Mouse (Mus musculus) lung, postnatal 14 days (tissue): ENCODE measurements around the gene Banf1.
A peak's percentile ranks its signal among the peaks of the same experiment; 100 is the strongest.
"Not testable (repeated sequence)": the region's sequence is repeated elsewhere in the genome, so short reads cannot be mapped to it uniquely, and the experiment has no call there.

Source experiments
- DNase-seq: peaks from one replicate; pipeline ENCODE4 v3.0.0; 2021

Gene Banf1

DNA sequence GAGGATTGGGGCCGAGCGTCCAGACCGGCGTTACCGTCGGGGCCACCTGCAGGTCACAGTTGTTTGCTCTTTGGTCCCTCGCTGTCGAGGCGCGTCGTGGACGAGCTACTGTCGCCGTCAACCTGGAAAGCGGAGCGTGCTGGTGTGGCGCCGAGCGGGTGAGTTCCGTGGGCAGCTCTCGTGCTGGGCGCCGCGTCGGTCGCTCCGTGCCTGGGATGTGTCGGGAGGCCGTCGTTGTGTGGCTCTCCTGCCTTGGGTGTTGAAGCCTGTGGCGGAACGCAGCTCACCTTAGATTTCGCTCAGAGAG is at the start of gene Banf1:
Gene Banf1 (minus strand): TSS at position 116 of the 307 bp plus-strand sequence.
- DNase-seq, result no peak

DNA sequence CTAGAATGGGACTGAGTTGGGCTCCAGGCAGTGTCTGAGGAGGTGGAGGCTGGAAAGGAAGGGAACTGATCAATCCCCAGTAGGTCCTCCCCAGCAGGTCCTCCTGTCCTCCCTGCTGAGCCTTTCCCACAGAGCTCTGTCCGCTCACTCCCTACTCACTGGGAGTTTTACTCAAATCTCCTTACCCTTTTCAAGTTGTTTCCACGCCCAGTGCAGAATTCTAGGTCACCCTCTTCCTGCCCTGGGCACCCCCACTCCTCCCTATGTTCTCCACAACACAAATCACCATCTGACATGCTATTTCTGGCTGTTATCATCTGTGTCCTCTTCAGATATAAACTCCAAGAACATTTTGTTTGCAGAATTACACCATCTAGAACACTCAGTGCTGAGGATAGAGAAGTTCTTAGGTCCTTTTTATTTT is 47.6 kb upstream of the Banf1 start:
- peak; percentile 54 for DNase-seq

GRCm38 (mm10) chr19:5413840-5414239 is 46.9 kb upstream of the Banf1 start:
- no peak for DNase-seq

DNA sequence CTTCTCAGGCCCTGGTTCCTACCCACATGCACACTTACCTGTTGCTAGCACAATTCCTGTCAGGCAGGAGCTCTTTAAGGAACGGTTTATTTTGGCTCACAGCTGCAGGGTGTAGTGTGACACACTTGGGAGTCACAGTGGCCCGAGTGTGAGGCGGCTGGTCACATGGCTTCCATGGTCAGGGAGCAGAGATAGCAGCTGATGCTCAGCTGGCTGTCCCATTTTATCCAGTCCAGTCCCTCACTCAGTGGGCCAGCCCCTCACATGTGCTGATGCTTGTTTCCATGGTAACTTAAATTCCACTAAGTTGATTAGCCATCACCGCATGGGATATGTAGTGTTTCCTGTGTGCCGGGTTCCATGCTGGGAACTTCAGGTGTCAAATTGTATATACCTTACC is 45.0 kb upstream of the Banf1 start:
- no peak for DNase-seq

DNA sequence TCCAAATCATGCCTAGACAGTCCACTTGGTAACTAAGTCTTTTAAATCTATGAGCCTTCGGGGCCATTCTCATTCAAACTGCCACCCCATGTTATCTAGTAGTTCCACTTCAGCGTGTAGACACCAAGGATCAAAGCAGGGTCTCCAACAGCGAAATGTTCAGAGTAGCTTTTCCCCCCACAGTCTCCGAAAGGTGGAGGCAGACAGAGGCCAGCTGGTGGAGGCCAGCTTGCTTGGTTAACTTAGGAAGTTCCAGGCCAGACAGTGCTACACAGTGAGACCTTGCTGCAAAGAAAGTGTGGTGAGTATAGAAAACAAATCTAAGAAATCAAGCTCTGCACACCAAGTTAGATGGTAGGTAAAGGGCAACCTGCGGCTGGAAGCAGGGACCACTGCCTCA is 43.7 kb upstream of the Banf1 start:
- DNase-seq, result peak; percentile 64

- peak; percentile 69 for DNase-seq
These were observed 42.1 kb upstream of the Banf1 start for GRCm38 (mm10) chr19:5409068-5409467.

- DNase-seq, result no peak
These were observed 41.4 kb upstream of the Banf1 start for GRCm38 (mm10) chr19:5408057-5409001.

DNA sequence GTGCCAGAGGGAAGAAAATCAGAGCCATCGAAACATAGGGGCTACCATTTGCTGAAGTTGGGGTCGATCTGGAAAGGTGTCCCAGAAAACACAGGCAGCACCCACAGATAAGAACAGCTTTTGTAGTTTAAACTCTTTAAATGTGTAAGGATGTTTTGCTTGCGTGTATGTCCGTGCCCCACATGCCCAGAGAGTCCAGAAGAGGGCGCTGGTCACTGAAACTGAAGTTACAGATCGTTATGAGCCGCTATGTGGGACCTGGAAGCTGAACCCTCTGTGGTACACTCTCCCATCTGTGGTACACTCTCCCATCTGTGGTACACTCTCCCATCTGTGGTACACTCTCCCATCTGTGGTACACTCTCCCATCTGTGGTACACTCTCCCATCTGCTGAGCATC is 40.2 kb upstream of the Banf1 start:
- peak; percentile 78 for DNase-seq

DNA sequence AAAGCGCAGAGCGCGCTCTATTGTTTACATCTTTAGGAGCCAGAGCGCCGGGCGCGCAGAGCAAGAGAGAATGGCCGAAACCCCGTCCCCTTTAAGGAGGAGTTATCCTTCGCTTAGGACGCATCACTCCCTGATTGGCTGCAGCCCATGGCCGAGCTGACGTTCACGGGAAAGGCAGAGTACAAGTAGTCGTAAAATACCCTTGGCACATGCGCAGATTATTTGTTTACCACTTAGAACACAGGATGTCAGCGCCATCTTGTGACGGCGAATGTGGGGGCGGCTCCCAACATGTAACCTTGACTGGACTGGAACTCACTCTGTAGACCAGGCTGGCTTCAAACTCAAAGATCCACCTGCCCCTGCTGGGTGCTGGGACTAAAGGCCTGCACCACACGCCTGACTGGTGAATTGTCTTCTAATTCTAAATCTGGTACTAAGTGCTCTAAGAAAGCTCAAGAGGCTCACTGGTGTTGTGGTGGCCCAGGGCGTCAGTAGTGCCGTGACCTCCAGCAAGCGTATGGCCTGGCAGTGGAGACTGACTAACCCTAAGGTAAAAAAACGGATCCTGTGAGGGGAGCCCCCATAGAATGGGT is 39.7 kb upstream of the Banf1 start:
- DNase-seq, result peak; percentile 40

- DNase-seq, result no peak
These were observed 39.0 kb upstream of the Banf1 start for GRCm38 (mm10) chr19:5405924-5406323.

- no peak for DNase-seq
These were observed 35.3 kb upstream of the Banf1 start, which contains the start of gene Tsga10ip for GRCm38 (mm10) chr19:5402293-5402692. Gene Tsga10ip (minus strand): TSS chr19:5402526.

- not testable (repeated sequence) for DNase-seq
These were observed 34.1 kb upstream of the Banf1 start for GRCm38 (mm10) chr19:5401073-5401472.

DNA sequence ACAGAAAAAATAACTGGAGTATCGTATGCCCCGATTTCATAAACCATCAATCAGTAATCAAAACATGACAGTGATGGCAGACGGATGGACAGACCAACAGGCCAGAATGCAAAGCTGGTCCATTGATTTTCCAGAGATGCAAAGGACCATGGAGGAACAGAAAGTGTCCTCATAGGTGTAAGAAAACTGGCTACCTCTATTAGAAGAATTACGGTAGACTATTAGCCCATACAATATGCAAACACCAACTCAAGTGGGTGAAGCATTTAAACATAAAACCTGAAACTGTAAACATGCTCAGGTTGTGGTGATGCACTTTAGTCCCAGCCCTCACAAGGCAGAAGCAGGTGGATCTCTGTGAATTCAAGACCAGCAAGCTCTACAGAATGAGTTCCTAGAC is 28.4 kb upstream of the Banf1 start:
- DNase-seq, result no peak

DNA sequence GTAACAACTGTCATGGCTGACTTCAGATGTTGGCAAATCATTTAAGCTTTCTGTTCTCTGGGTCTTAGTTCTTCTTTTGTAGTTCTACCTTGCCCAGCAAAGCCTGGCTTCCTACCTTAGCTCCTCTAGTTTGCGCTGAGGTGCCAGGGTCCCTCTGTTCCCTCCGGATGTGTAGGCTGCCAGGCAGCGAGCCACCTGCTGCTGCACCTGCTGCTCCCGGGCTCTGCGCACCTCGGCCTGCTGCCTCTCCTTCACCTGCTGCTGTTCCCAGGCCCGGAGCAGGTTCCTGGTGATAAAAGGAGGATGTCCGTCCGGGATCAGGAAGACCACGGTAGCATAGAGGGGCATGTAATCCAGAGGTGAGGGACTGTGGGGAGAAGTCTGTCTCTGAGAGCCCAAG is 27.2 kb upstream of the Banf1 start:
- DNase-seq, result no peak

GRCm38 (mm10) chr19:5392892-5393291 is 25.9 kb upstream of the Banf1 start:
- DNase-seq, result peak; percentile 70

DNA sequence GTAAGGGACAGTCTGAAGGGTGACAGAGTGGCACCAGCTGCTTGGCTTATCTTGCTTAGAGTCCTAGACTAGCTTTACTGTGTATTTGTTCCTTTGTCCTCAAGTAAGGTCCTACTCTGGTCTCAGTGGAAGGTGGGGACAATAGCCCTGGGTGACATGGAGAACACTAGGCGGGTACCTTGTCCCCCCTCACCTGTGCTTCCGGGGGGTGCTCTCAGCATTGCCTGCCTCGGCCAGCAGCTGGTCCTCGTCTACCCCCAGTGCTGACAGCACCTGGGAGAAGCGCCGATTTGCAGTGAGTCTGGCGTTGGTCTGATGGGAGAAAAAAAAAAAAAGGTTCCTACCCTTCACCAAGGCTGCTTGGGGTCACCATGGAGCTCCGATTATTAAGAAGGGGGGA is 23.4 kb upstream of the Banf1 start:
- no peak for DNase-seq

- peak; percentile 43 for DNase-seq
These were observed 22.7 kb upstream of the Banf1 start for GRCm38 (mm10) chr19:5389647-5390046.

DNA sequence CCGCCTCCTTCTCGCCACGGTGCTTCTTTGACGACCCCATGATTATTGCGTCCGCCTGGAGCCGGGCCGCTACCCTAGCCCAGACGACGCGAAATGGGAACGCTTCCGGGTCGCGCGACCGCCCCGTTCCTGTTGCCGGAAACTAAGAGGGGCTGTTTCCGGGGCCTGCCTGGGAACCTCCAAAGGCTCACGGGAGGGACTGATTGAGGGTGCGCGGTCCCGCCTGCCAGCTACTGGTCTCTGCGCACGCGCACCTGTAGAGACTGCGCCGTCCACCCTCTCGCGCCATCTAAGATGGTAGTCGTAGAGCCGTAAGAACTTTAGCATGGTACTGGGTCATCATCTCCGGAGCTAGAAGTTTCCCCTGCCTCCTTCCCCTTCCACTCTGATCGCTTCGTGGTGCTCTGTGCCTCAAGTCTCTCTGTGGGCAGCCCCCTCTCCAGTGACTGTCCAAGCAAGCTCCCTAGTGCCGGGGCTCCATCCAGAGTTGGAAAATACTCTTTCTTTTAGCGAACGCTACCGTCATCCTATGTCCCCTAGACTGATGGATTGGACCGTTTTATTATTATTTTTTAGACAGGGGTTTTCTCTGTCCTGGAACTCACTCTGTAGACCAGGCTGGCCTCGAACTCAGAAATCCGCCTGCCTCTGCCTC is 21.7 kb upstream of the Banf1 start, which contains the start of gene Sart1:
Gene Sart1 (minus strand): TSS at position 116 of the 655 bp plus-strand sequence.
- peak; percentile 95 for DNase-seq

- DNase-seq, result no peak
These were observed 21.1 kb upstream of the Banf1 start for GRCm38 (mm10) chr19:5388011-5388441.

- DNase-seq, result no peak
These were observed 17.7 kb upstream of the Banf1 start for GRCm38 (mm10) chr19:5384715-5385114.

- no peak for DNase-seq
These were observed 16.4 kb upstream of the Banf1 start for GRCm38 (mm10) chr19:5383326-5383725.

- no peak for DNase-seq
These were observed 10.5 kb upstream of the Banf1 start for GRCm38 (mm10) chr19:5377446-5377845.

DNA sequence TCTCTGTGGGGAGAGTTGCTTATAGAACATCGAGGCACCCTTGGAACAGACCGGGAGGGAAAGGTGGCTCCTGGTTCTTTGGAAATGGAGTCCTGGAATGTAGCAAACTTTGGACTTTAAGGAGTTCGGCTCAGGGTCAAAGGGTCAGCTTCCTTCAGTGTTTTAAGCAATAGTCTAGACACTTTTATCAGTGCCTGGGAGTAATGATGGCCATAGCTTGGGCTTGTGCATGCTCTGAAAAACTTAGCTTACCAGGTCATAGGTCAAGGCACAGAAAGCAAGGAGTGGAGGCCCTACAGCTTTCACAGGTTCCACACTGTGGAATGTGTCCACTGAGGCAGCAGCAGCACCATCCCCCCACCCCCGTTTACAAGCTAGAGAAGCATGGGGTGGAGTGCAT is 7.8 kb upstream of the Banf1 start:
- no peak for DNase-seq

DNA sequence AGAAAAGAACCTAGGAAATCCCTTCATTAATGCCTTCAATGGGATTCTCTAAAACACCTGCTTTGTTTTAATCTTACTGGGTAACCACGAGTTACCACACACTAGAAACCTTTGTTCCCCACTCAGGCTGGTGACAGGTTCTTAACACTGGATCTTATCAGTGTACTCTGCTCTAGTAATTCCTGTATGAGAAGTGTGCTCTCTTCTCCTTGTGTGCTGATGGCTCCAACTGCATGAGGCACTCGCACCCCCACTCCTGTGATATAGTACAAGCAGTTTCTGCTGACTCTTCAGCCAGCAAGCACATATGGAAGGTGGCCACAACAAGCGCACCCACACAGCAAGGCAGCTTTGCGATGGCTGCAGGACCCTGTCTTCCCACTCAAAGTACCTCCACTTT is 7.2 kb upstream of the Banf1 start:
- no peak for DNase-seq
